Mouse (Mus musculus) brain, embryonic 14.5 days (tissue): Measurements from ENCODE around the gene Ercc1.

Source experiments
- CTCF ChIP-seq: fragments of 200-500 bp; IDR thresholded peaks from 2 replicates; pipeline ENCODE4 v1.5.1; 2012; ENCODE audit warnings: inconsistent platforms, mild to moderate bottlenecking, moderate library complexity, borderline replicate concordance; ENCODE audit not compliant: insufficient read depth, insufficient read length; ENCODE audit errors: extremely low read depth
- POLR2A ChIP-seq: fragments of 200-500 bp; IDR thresholded peaks from 2 replicates; pipeline ENCODE4 v1.6.1; 2012; ENCODE audit warnings: mild to moderate bottlenecking, inconsistent platforms, borderline replicate concordance; ENCODE audit not compliant: poor library complexity, insufficient read depth, insufficient read length, severe bottlenecking; ENCODE audit errors: extremely low read depth

DNA sequence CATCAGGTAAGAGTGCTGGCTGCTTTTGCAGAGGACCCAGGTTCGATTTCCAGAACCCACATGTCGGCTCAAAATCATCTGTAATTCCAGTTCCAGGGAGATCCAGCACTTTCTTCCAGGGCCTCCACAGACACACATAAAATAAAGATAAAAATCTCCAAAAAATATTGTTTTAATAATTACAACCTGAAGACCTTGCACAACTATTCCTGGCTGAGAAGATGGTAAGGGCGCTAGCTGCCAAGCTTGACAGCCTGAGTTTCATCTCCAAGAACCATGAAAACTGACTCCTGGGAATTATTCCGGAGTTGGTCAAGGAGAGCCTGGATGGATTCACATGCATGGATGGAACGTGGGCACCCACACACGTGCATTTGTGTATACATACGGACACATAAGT lies 59.9 kb downstream of the Ercc1 start, which contains the start of gene Ckm:
- TF ChIP-seq POLR2A (no peak), CTCF (no peak)
